Mouse (Mus musculus) liver, embryonic 11.5 days (tissue): ENCODE measurements around the gene Eed. TPM values are rescaled to one million over a fixed set of nuclear protein-coding genes. Genes with fewer than 3 reads are reported as not detected.
"Not testable (repeated sequence)": the region's sequence is repeated elsewhere in the genome, so short reads cannot be mapped to it uniquely, and the experiment has no call there.

Source experiments
- ATAC-seq: fragments of 200-750 bp; cut with Nextera tagmentation; replicated peaks from 2 replicates; pipeline ENCODE4 v1.8.0; 2017; ENCODE audit warnings: moderate number of reproducible peaks, mild to moderate bottlenecking, moderate TSS enrichment, moderate library complexity; ENCODE audit not compliant: low FRiP score
- DNase-seq: peaks from one replicate; pipeline ENCODE4 v3.0.0-alpha.2; 2017; ENCODE audit warnings: low spot score
- H3K27ac ChIP-seq: fragments of 300-500 bp; sonication (generic); 2 replicates; pipeline ENCODE4 v1.5.1; 2014; ENCODE audit warnings: mild to moderate bottlenecking, low read depth, low read length, control low read depth
- H3K27me3 ChIP-seq: fragments of 300-500 bp; sonication (generic); replicated peaks from 2 replicates; pipeline ENCODE4 v1.6.1; 2014; ENCODE audit warnings: low read length, mixed read lengths; ENCODE audit not compliant: control insufficient read depth, insufficient read depth
- H3K36me3 ChIP-seq: fragments of 300-500 bp; sonication (generic); 2 replicates; pipeline ENCODE4 v1.6.1; 2014; ENCODE audit warnings: mild to moderate bottlenecking, low read length, moderate library complexity, mixed read lengths; ENCODE audit not compliant: control insufficient read depth, insufficient read depth
- H3K4me1 ChIP-seq: fragments of 300-500 bp; sonication (generic); replicated peaks from 2 replicates; pipeline ENCODE4 v1.6.1; 2014; ENCODE audit warnings: low read length, mixed read lengths; ENCODE audit not compliant: control insufficient read depth, insufficient read depth
- H3K4me2 ChIP-seq: fragments of 300-500 bp; sonication (generic); 2 replicates; pipeline ENCODE4 v1.6.1; 2014; ENCODE audit warnings: mild to moderate bottlenecking, control low read depth, moderate library complexity
- H3K4me3 ChIP-seq: fragments of 300-500 bp; sonication (generic); 2 replicates; pipeline ENCODE4 v1.5.1; 2014; ENCODE audit warnings: low read depth, low read length, control low read depth
- H3K9ac ChIP-seq: fragments of 300-500 bp; sonication (generic); 2 replicates; pipeline ENCODE4 v1.6.1; 2014; ENCODE audit warnings: low read depth, low read length, control low read depth
- H3K9me3 ChIP-seq: fragments of 300-500 bp; sonication (generic); 2 replicates; pipeline ENCODE4 v1.6.1; 2016; ENCODE audit warnings: low read length, inconsistent platforms, mixed read lengths; ENCODE audit not compliant: control insufficient read depth
- WGBS: fragments of 180-500 bp; shearing (Covaris S2); extraction: QIAGEN DNeasy Blood & Tissue Kit; methylation state at CpG from one replicate; pipeline ENCODE4 v1.1.7; 2014; 5-methylcytosine and 5-hydroxymethylcytosine counted together
- polyA plus RNA-seq: library from polyadenylated mRNA; unstranded; fragments of >200 nt; fragmentation: Nextera tagmentation; extraction: Ambion mirVana; gene quantifications from 2 replicates; pipeline ENCODE4 v1.2.1, GENCODE M21; 2014

Eed gene
- polyA plus RNA-seq, 1 experiment from 2014 or later: 77.1 TPM

DNA sequence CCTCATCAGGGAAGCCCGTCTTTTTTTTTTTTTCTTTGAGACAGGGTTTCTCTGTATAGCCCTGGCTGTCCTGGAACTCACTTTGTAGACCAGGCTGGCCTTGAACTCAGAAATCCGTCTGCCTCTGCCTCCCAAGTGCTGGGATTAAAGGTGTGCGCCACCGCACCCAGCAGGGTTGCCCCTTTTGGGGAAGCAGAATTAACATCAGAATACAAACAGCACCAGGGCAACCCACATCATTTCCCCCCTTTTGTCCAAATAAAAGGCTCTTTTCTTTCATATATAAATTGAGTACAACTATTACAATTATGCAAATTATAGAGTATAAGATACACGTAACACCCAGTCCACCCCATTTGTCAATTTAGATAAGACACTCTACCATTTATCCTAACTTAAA lies 16.7 kb upstream of the Eed start:
- H3K4me1 ChIP-seq, H3K36me3 ChIP-seq, H3K9ac ChIP-seq, ATAC-seq, H3K27me3 ChIP-seq, H3K9me3 ChIP-seq, H3K27ac ChIP-seq, H3K4me3 ChIP-seq, H3K4me2 ChIP-seq, DNase-seq: not testable (repeated sequence)
- 39% methylated on average over 5 of the region's 5 CpGs for WGBS

DNA sequence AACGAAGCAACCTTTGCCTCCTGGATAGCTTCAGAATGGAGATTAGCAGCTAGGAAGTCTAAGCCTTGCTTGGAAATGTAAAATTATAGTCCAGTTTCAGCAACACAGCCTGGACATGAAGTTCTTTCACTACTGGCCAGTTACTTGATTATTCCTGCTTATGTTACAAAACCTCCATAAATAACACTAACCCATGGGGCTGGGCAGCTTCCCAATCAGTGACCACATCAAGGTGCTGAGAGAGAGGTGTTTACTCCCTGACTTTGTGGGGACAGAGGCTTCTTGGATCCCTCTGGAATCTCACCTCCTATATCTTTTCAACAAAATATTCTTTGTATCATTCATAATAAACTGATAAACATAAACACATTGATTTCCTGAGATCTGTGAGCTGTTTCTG lies 12.3 kb upstream of the Eed start:
- Histone ChIP-seq H3K4me3 (no peak overlapping the region), H3K36me3 (no peaks in the 10 kb centered on the region), H3K9ac (no peak overlapping the region), H3K27me3 (no peaks in the 10 kb centered on the region), H3K4me1 (no peaks in the 10 kb centered on the region), H3K9me3 (no peaks in the 10 kb centered on the region), H3K4me2 (no peak overlapping the region), H3K27ac (no peak overlapping the region)
- 78% methylated on average over 1 of the region's 1 CpGs for WGBS
- DNase-seq (no peak), ATAC-seq (no peak)

DNA sequence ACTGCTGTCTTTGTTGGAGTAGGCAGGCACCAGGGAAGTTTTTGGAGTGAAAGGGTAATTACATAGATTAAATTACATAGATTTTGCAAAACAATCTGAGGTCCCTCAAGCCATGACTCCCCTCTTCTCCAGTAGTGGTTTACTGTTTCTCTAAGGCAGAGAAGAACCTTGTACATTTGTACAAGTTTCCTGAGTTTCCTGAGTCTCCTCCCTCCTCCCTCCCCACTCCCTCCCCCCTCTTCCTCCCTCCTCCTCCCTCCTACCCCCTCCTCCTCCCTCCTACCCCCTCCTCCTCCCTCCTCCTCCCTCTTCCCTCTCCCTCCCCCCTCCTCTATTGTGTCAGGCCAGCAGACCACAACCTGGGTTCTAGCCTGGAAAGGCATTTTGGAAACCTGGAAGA lies 3.6 kb upstream of the Eed start:
- no peaks in the 10 kb centered on the region for H3K27me3 ChIP-seq
- H3K9ac ChIP-seq: no peak overlapping the region
- 0 out of 2 replicates have a peak, but pooled peaks cover 4% of the 10 kb centered on the region for H3K4me1 ChIP-seq
- H3K4me3 ChIP-seq: no peak overlapping the region
- no peaks in the 10 kb centered on the region for H3K36me3 ChIP-seq
- H3K27ac ChIP-seq: no peak overlapping the region
- ATAC-seq (no peak), DNase-seq (no peak)
- H3K9me3 ChIP-seq: no peaks in the 10 kb centered on the region
- H3K4me2 ChIP-seq: no peak overlapping the region

DNA sequence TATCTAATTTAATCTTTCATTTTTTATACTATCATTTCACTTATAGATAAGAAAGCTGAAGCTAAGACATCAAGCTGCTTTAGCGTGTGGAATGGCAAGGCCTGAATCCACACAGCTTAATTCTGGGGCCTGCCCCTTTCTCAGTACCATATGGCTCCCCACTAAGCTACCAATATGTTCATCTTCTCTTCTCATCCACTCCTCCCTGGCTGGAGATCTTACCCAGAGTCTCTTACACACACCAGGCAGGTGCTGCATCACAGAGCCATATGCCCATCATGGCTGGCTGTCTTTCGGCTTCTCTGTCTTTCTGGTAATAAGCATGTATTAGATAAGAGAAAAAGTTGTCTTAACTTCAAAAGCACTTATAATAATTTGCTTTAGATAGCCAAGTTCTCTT lies 2.7 kb upstream of the Eed start:
- Histone ChIP-seq H3K27ac (no peak overlapping the region), H3K36me3 (no peaks in the 10 kb centered on the region), H3K4me1 (peaks cover 7% of the 10 kb centered on the region), H3K27me3 (no peaks in the 10 kb centered on the region), H3K4me2 (no peak overlapping the region), H3K9me3 (no peaks in the 10 kb centered on the region), H3K9ac (no peak overlapping the region), H3K4me3 (no peak overlapping the region)
- ATAC-seq (no peak), DNase-seq (no peak)
- WGBS: 81% methylated on average over 2 of the region's 2 CpGs

DNA sequence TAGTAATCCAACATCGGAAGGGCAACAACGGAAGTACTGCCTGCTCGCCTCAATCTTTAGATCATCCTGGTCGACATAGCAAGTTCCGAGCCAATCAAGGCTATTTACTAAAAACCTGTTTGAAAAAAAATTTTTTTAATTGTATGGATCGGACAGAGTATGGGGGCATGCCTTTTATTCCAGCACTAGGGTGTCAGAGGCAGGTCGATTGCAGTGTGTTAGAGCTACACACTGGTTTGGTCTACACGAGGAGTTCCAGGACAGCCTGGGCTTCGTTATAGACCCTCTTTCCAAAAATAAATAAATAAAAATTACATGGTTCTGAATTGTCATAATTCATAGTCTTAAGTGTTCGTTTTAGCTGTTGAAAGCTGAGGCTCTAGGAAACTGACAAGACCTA lies 774 bp upstream of the Eed start:
- H3K9me3 ChIP-seq: no peaks in the 10 kb centered on the region
- peak overlapping the region; percentile 89 for H3K9ac ChIP-seq
- DNase-seq (no peak), ATAC-seq (no peak)
- 11% methylated on average over 10 of the region's 10 CpGs for WGBS
- H3K36me3 ChIP-seq: no peaks in the 10 kb centered on the region
- H3K27ac ChIP-seq: peak overlapping the region; percentile 33; the same call in 1 of the 2 replicates
- peak overlapping the region; percentile 66 for H3K4me2 ChIP-seq
- no peaks in the 10 kb centered on the region for H3K27me3 ChIP-seq
- peaks cover 10% of the 10 kb centered on the region for H3K4me1 ChIP-seq
- H3K4me3 ChIP-seq: peak overlapping the region; percentile 77

DNA sequence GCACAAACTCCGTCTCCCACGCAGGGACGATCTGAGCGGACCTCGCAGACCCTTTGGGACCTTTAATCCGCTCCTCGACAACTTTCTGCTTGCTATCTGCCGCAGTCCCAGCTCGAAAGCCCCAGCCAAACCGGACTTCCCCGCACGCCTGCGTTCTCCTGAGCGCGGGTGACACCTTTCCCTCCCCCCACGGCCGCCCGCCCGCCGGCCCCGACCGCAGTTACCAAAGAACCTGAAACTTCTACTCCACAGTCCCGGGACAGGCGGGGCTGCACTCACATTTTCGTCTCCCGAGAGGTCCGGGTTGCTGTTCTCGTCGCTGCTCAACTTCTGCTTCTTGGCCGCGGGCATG lies 674 bp downstream of the Eed start:
- H3K27me3 ChIP-seq: no peaks in the 10 kb centered on the region
- H3K4me2 ChIP-seq: peak overlapping the region; percentile 88
- no peaks in the 10 kb centered on the region for H3K9me3 ChIP-seq
- ATAC-seq (peak; percentile 48), DNase-seq (no peak)
- H3K4me1 ChIP-seq: peaks cover 9% of the 10 kb centered on the region
- H3K9ac ChIP-seq: peak overlapping the region; percentile 89
- H3K4me3 ChIP-seq: peak overlapping the region; percentile 77
- H3K36me3 ChIP-seq: peaks cover 10% of the 10 kb centered on the region
- under 1% methylated on average over 31 of the region's 31 CpGs for WGBS
- H3K27ac ChIP-seq: peak overlapping the region; percentile 99

DNA sequence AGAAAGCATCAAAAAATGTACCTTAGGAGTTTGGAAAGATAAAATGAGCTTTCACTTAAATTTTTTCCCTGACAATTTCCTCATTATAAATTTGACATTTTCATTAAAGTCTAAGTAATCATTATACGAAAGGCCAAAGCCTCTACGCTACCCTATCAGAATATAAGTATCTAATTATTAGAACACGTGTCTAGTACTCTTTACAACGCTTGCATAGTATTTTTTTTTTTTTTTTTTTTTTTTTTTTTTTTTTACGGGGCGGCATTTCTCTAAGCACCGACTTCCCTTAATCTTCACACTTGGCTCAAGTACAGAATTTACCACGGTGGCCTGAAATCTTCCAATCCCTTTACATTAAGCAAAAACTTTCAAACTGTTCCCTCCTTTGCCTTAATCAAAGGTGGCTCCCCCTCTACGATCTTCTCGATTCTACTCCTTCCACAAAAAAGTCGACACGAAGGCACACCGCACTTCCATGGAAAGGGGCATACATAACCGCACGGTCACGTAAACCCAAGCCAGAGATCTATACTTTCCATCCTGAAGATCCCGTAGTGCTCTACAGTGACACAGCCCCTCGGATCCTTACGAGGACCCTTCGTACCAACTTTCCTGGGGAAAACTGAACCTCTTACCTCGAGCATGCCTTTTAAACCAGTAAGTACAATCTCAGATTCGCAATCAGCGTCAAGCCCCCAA lies 1.2 kb downstream of the Eed start:
- 3% methylated on average over 23 of the region's 23 CpGs for WGBS
- H3K4me2 ChIP-seq: peak overlapping the region; percentile 88
- no peak for ATAC-seq
- peaks cover 9% of the 10 kb centered on the region for H3K4me1 ChIP-seq
- H3K36me3 ChIP-seq: peaks cover 10% of the 10 kb centered on the region
- H3K9me3 ChIP-seq: no peaks in the 10 kb centered on the region
- peak overlapping the region; percentile 77 for H3K4me3 ChIP-seq
- no peak for DNase-seq
- H3K27me3 ChIP-seq: no peaks in the 10 kb centered on the region
- H3K27ac ChIP-seq: peak overlapping the region; percentile 99
- H3K9ac ChIP-seq: peak overlapping the region; percentile 89

DNA sequence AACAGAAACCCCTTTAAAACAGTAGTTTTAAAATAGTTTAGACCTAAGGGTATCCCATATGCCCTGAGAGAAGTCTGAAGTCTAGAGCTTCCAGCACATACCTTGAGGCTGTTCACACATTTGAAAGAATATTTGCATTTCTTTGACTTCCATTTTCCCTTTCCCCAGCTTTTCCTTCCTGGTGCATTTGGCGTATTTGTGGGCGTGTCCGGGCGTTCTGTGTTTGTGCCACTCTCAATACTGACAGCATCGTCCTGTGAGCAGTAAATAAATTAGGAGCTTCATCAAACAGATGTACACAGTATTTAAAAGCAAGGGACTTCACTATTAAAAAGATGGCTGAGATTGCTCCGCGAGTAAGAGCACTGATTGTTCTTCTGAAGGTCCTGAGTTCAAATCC lies 4.0 kb downstream of the Eed start:
- Histone ChIP-seq H3K9ac (no peak overlapping the region), H3K4me1 (peaks cover 6% of the 10 kb centered on the region), H3K27me3 (no peaks in the 10 kb centered on the region), H3K9me3 (no peaks in the 10 kb centered on the region), H3K4me2 (no peak overlapping the region), H3K4me3 (no peak overlapping the region), H3K27ac (no peak overlapping the region), H3K36me3 (peaks cover 20% of the 10 kb centered on the region)
- WGBS: 92% methylated on average over 7 of the region's 7 CpGs
- DNase-seq (no peak), ATAC-seq (no peak)

DNA sequence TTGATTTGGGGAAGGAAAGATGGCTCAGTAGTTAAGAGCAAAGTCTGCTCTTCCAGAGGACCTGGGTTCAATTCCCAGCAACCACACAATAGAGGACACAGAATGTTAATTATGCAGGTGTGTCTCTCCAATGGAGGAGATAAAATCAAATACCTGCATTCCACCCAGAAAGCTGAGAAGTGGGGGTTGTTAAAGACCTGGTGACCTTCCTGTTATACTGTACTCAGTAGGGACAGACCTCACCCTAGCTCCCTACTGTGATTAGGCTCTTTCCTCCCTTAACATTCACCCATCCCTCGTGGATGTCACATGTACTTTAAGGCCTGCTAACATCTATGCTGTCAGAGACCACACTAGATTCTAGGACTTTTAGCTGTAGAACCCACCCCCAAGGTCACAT lies 5.2 kb downstream of the Eed start:
- H3K9ac ChIP-seq: no peak overlapping the region
- ATAC-seq (no peak), DNase-seq (no peak)
- H3K4me3 ChIP-seq: no peak overlapping the region
- H3K9me3 ChIP-seq: no peaks in the 10 kb centered on the region
- peaks cover 25% of the 10 kb centered on the region for H3K36me3 ChIP-seq
- H3K27me3 ChIP-seq: no peaks in the 10 kb centered on the region
- H3K4me2 ChIP-seq: no peak overlapping the region
- 95% methylated on average over 1 of the region's 1 CpGs for WGBS
- no peak overlapping the region for H3K27ac ChIP-seq
- H3K4me1 ChIP-seq: peaks cover 6% of the 10 kb centered on the region
